Mouse (Mus musculus): ENCODE measurements around the gene Sptbn1.

DNA sequence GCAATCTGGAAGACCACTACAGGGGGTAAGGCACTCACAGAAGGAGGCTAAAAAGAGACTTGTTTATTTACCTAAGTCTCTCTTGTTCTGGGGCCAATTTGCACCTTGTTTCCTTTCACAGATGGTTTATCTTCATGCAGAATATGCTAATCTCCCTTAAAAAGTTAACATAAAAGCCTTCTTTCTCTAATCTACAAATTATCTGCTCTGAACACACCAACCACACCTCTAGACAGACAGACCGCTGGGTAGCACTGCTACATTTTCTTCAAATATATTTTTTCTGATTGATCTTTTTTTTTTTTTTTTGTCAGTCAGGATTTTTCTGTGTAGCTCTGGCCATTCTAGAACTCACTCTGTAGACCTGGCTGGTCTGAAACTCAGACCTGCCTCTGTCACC is 50.5 kb downstream of the Sptbn1 start:
- TF ChIP-seq CTCF (conservative IDR thresholded peaks at IDR 0.05; ENCODE audit: low read length) (no peak), POU5F1 (IDR thresholded peaks at IDR 0.05; ENCODE audit: borderline replicate concordance, low read length) (no peak), NANOG (IDR thresholded peaks at IDR 0.05; ENCODE audit: borderline replicate concordance, low read length) (no peak)

All from E14TG2a.4 (cell line).